Mouse (Mus musculus) telencephalon, adult 2 months (tissue): Measurements from ENCODE around the gene Tgtp2.
A peak's percentile ranks its signal among the peaks of the same experiment; 100 is the strongest.
"Not testable (repeated sequence)": the region's sequence is repeated elsewhere in the genome, so short reads cannot be mapped to it uniquely, and the experiment has no call there.

Experiments
- DNase-seq: peaks from one replicate; pipeline ENCODE4 v3.0.0-alpha.2; 2011; ENCODE audit warnings: low read depth, low spot score

Gene Tgtp2

GRCm38 (mm10) chr11:49086858-49087361 is 22.9 kb upstream of the Tgtp2 start:
- no peak for DNase-seq

- no peak for DNase-seq
Observed at GRCm38 (mm10) chr11:49084875-49085274, 20.9 kb upstream of the Tgtp2 start.

GRCm38 (mm10) chr11:49084385-49084784 is 20.4 kb upstream of the Tgtp2 start:
- no peak for DNase-seq

GRCm38 (mm10) chr11:49083808-49084207 is 19.8 kb upstream of the Tgtp2 start:
- DNase-seq = no peak

GRCm38 (mm10) chr11:49083146-49083545 is 19.1 kb upstream of the Tgtp2 start:
- DNase-seq = peak; percentile 36

GRCm38 (mm10) chr11:49081886-49082285 is 17.9 kb upstream of the Tgtp2 start:
- no peak for DNase-seq

- DNase-seq = no peak
Observed at GRCm38 (mm10) chr11:49081356-49081755, 17.4 kb upstream of the Tgtp2 start.

- no peak for DNase-seq
Observed at GRCm38 (mm10) chr11:49080636-49081035, 16.6 kb upstream of the Tgtp2 start.

- DNase-seq = no peak
Observed at GRCm38 (mm10) chr11:49078719-49079118, 14.7 kb upstream of the Tgtp2 start.

- no peak for DNase-seq
Observed at GRCm38 (mm10) chr11:49077012-49077411, 13.0 kb upstream of the Tgtp2 start.

- not testable (repeated sequence) for DNase-seq
Observed at GRCm38 (mm10) chr11:49076001-49076757, 12.2 kb upstream of the Tgtp2 start, which contains the start of gene Ifi47. TSS of gene Ifi47 (plus strand) at chr11:49076587.

- no peak for DNase-seq
Observed at GRCm38 (mm10) chr11:49068358-49068757, 4.4 kb upstream of the Tgtp2 start.

GRCm38 (mm10) chr11:49061865-49062264 is 2.1 kb downstream of the Tgtp2 start:
- DNase-seq = not testable (repeated sequence)

GRCm38 (mm10) chr11:49060061-49060460 is 3.9 kb downstream of the Tgtp2 start:
- not testable (repeated sequence) for DNase-seq

- DNase-seq = not testable (repeated sequence)
Observed at GRCm38 (mm10) chr11:49051894-49052293, 12.1 kb downstream of the Tgtp2 start.

GRCm38 (mm10) chr11:49051093-49051891 is 12.7 kb downstream of the Tgtp2 start, which contains the start of gene 9930111J21Rik2:
TSS of gene 9930111J21Rik2 (minus strand) at chr11:49051242.
- DNase-seq = not testable (repeated sequence)

GRCm38 (mm10) chr11:49050064-49050463 is 13.9 kb downstream of the Tgtp2 start:
- DNase-seq = not testable (repeated sequence)

GRCm38 (mm10) chr11:49012074-49012473 is 51.9 kb downstream of the Tgtp2 start:
- not testable (repeated sequence) for DNase-seq
